Mouse (Mus musculus) intestine, embryonic 14.5 days (tissue): ENCODE measurements around the gene Elovl3. TPM values are rescaled to one million over a fixed set of nuclear protein-coding genes. Genes with fewer than 3 reads are reported as not detected.

Experiments used
- ATAC-seq: fragments of 200-750 bp; cut with Nextera tagmentation; replicated peaks from 2 replicates; pipeline ENCODE4 v1.8.0; 2017; ENCODE audit warnings: low read depth, moderate number of reproducible peaks, moderate TSS enrichment, moderate library complexity; ENCODE audit not compliant: low FRiP score, low TSS enrichment
- DNase-seq: peaks from one replicate; pipeline ENCODE4 v3.0.0-alpha.2; 2018; ENCODE audit warnings: low spot score
- H3K27ac ChIP-seq: fragments of 300-500 bp; sonication (generic); 2 replicates; pipeline ENCODE4 v1.5.1; 2014; ENCODE audit warnings: low read depth, mild to moderate bottlenecking, control low read depth
- H3K27me3 ChIP-seq: fragments of 300-500 bp; sonication (generic); replicated peaks from 2 replicates; pipeline ENCODE4 v1.6.1; 2014; ENCODE audit warnings: low read length, control low read depth; ENCODE audit not compliant: control insufficient read depth, insufficient read depth
- H3K36me3 ChIP-seq: fragments of 300-500 bp; sonication (generic); 2 replicates; pipeline ENCODE4 v1.6.1; 2014; ENCODE audit warnings: low read length, control low read depth; ENCODE audit not compliant: control insufficient read depth, insufficient read depth
- H3K4me1 ChIP-seq: fragments of 300-500 bp; sonication (generic); replicated peaks from 2 replicates; pipeline ENCODE4 v1.6.1; 2014; ENCODE audit warnings: low read length, control low read depth, mixed read lengths; ENCODE audit not compliant: control insufficient read depth, insufficient read depth
- H3K4me2 ChIP-seq: fragments of 300-500 bp; sonication (generic); 2 replicates; pipeline ENCODE4 v1.6.1; 2014; ENCODE audit warnings: low read length
- H3K4me3 ChIP-seq: fragments of 300-500 bp; sonication (generic); 2 replicates; pipeline ENCODE4 v1.5.1; 2014; ENCODE audit warnings: low read depth, low read length, control low read depth, mixed read lengths
- H3K9ac ChIP-seq: fragments of 300-500 bp; sonication (generic); 2 replicates; pipeline ENCODE4 v1.6.1; 2014; ENCODE audit warnings: mild to moderate bottlenecking, low read length
- H3K9me3 ChIP-seq: fragments of 300-500 bp; sonication (generic); 2 replicates; pipeline ENCODE4 v1.6.1; 2016; ENCODE audit warnings: low read length, control low read depth; ENCODE audit not compliant: control insufficient read depth
- WGBS: fragments of 180-500 bp; shearing (Covaris S2); extraction: QIAGEN DNeasy Blood & Tissue Kit; methylation state at CpG from one replicate; pipeline ENCODE4 v1.1.7; 2014; 5-methylcytosine and 5-hydroxymethylcytosine counted together
- polyA plus RNA-seq: library from polyadenylated mRNA; unstranded; fragments of >200 nt; fragmentation: Nextera tagmentation; extraction: Ambion mirVana; gene quantifications from 2 replicates; pipeline ENCODE4 v1.2.1, GENCODE M21; 2014

The Elovl3 gene
- not detected in 2 replicates for polyA plus RNA-seq

DNA sequence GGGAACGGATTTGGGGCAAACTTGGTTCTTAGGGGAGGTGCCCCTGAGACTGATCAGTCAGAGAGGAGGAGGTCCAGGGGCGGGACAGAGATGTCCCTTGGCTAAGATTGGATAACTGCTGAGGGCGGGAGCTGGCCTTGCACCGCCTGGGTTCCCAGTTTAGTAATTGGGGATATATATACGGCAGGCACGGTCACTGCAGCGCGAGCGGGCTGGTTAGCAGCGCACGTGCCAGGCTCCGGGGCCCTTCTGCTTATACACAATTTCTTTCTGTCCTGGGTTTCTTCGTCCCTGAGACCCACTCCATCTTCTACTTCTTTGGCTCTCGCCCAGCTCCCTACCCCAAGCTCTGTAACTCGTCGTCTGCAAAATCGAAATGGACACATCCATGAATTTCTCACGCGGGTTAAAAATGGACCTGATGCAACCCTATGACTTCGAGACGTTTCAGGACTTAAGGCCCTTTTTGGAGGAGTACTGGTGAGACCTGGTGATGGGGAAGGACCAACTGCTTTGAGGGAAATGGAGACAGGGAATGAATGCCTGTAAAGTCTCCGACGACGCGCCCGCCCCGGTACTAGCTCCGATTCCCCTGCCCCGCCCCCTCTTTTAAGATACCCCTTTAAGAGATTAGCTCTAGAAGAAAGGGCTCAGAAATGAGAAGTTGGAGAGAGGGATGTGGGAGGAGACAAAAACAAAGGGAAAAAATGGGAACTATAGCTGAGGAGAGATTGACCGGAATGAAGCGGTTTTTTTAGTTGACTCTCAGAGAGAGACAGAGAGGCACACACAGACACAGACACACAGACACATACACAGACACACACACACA, at the start of gene Elovl3:
TSS of gene Elovl3 (plus strand) at position 204 of the 832 bp plus-strand sequence.
- 4% methylated on average over 31 of the region's 31 CpGs for WGBS
- peaks cover 21% of the 10 kb centered on the region for H3K4me1 ChIP-seq
- DNase-seq (peak; percentile 64), ATAC-seq (no peak)
- no peaks in the 10 kb centered on the region for H3K9me3 ChIP-seq
- H3K9ac ChIP-seq = no peak within 1 kb of the TSS
- H3K27ac ChIP-seq = no peak within 1 kb of the TSS
- peaks cover 64% of the 10 kb centered on the region for H3K27me3 ChIP-seq
- H3K4me2 ChIP-seq = peak within 1 kb of the TSS; percentile 46
- H3K4me3 ChIP-seq = peak within 1 kb of the TSS; percentile 22
- no peaks in the 10 kb centered on the region for H3K36me3 ChIP-seq

DNA sequence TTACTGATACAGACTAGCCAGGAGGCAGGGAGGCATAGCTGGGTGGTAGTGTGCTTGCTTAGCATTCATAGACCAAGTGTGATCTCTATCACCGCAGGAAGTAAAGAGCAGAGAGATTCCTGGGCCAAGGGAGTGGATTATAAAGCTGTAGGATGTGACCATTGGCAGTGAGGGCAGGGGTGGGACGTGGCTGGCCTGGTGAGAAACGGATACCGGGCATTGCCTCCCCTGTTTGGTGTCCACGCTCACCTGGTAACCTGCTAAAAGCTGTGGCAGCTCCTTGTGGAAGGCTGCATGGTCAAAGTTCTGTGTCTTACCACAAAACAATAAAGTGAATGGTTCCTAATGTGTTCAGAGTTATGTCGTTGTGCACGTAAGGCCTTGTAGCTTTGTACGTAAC, 46.5 kb upstream of the Elovl3 start:
- Histone ChIP-seq H3K27me3 (no peaks in the 10 kb centered on the region), H3K4me3 (no peak overlapping the region), H3K36me3 (peaks cover 56% of the 10 kb centered on the region), H3K4me2 (no peak overlapping the region), H3K4me1 (no peaks in the 10 kb centered on the region), H3K9me3 (no peaks in the 10 kb centered on the region), H3K9ac (no peak overlapping the region), H3K27ac (no peak overlapping the region)
- DNase-seq (no peak), ATAC-seq (no peak)
- WGBS = 98% methylated on average over 8 of the region's 8 CpGs

- no peak overlapping the region for H3K4me3 ChIP-seq
- peak; percentile 62 for DNase-seq
These were observed 45.4 kb upstream of the Elovl3 start for GRCm38 (mm10) chr19:46086337-46086736.

GRCm38 (mm10) chr19:46087871-46088270, 43.8 kb upstream of the Elovl3 start:
- Histone ChIP-seq H3K4me3 (no peak overlapping the region), H3K9me3 (no peaks in the 10 kb centered on the region), H3K36me3 (peaks cover 29% of the 10 kb centered on the region), H3K4me1 (no peaks in the 10 kb centered on the region), H3K4me2 (no peak overlapping the region), H3K27ac (no peak overlapping the region), H3K9ac (no peak overlapping the region), H3K27me3 (no peaks in the 10 kb centered on the region)
- DNase-seq = no peak
- 77% methylated on average over 7 of the region's 7 CpGs for WGBS
- no peak for ATAC-seq

More at GRCm38 (mm10) chr19:46086337-46086736, 45.4 kb upstream of the Elovl3 start:
- no peaks in the 10 kb centered on the region for H3K4me1 ChIP-seq
- WGBS = 56% methylated on average over 3 of the region's 3 CpGs
- H3K27me3 ChIP-seq = no peaks in the 10 kb centered on the region
- H3K9ac ChIP-seq = no peak overlapping the region
- H3K36me3 ChIP-seq = peaks cover 44% of the 10 kb centered on the region
- H3K9me3 ChIP-seq = no peaks in the 10 kb centered on the region
- H3K4me2 ChIP-seq = no peak overlapping the region
- no peak overlapping the region for H3K27ac ChIP-seq
- no peak for ATAC-seq

DNA sequence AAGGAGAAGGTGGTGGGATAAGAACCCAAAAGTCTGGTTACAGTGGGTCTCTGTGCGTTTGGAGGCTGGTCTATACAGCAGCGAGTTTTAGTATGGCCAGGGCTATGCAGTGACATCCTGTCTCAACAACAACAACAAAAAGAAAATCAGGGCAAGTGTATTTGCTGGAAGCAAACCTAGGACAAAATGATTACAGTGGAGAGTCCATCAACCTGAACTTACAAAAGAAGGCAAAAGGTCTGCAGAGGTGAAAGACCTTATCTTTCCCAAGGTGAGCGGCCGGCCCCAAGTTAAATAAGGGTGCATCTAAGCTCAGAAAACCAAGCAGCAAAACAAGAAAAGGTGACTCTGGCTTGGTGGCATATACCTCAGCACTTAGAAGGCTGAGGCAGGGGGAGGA, 40.1 kb upstream of the Elovl3 start:
- no peaks in the 10 kb centered on the region for H3K27me3 ChIP-seq
- no peak overlapping the region for H3K4me2 ChIP-seq
- H3K4me1 ChIP-seq = no peaks in the 10 kb centered on the region
- H3K9me3 ChIP-seq = no peaks in the 10 kb centered on the region
- no peak for DNase-seq
- no peak overlapping the region for H3K27ac ChIP-seq
- 79% methylated on average over 4 of the region's 4 CpGs for WGBS
- H3K4me3 ChIP-seq = no peak overlapping the region
- ATAC-seq = no peak
- H3K36me3 ChIP-seq = no peaks in the 10 kb centered on the region
- H3K9ac ChIP-seq = no peak overlapping the region

- H3K4me2 ChIP-seq = no peak overlapping the region
- H3K36me3 ChIP-seq = no peaks in the 10 kb centered on the region
- no peak overlapping the region for H3K27ac ChIP-seq
- H3K27me3 ChIP-seq = no peaks in the 10 kb centered on the region
- ATAC-seq (no peak), DNase-seq (no peak)
- H3K4me3 ChIP-seq = no peak overlapping the region
- 86% methylated on average over 2 of the region's 2 CpGs for whole genome bisulfite sequencing
- H3K9ac ChIP-seq = no peak overlapping the region
- no peaks in the 10 kb centered on the region for H3K9me3 ChIP-seq
- no peaks in the 10 kb centered on the region for H3K4me1 ChIP-seq
These were observed 37.6 kb upstream of the Elovl3 start for GRCm38 (mm10) chr19:46094144-46094543.

DNA sequence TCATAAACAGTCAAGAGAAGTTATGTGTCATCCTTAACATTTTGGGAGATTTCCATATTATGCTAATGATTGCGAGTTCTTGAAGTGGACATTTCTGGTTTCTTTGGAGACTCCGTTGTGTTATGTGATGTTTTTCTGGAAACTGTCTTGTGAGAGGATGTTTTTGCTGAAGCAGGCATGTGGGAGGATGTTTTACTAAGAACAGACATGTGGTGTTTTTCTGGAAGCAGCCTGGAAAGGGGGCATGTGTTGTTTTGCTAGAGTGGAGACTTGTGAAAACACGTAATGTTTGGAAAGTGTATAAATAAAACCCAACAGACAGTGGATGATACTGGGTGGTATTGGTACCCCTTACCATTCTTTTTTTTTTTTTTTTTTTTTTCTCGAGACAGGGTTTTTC, 36.4 kb upstream of the Elovl3 start:
- H3K4me2 ChIP-seq = no peak overlapping the region
- no peaks in the 10 kb centered on the region for H3K36me3 ChIP-seq
- H3K4me1 ChIP-seq = no peaks in the 10 kb centered on the region
- 85% methylated on average over 3 of the region's 4 CpGs for WGBS
- no peak overlapping the region for H3K27ac ChIP-seq
- no peak for DNase-seq
- no peaks in the 10 kb centered on the region for H3K27me3 ChIP-seq
- H3K9me3 ChIP-seq = no peaks in the 10 kb centered on the region
- H3K4me3 ChIP-seq = no peak overlapping the region
- no peak overlapping the region for H3K9ac ChIP-seq
- ATAC-seq = no peak

GRCm38 (mm10) chr19:46096396-46096795, 35.3 kb upstream of the Elovl3 start:
- 82% methylated on average over 5 of the region's 5 CpGs for WGBS

GRCm38 (mm10) chr19:46099561-46099960, 32.1 kb upstream of the Elovl3 start:
- Histone ChIP-seq H3K4me1 (no peaks in the 10 kb centered on the region), H3K27me3 (no peaks in the 10 kb centered on the region), H3K9me3 (no peaks in the 10 kb centered on the region), H3K4me3 (no peak overlapping the region), H3K27ac (no peak overlapping the region), H3K36me3 (no peaks in the 10 kb centered on the region), H3K9ac (no peak overlapping the region), H3K4me2 (no peak overlapping the region)
- DNase-seq = no peak
- ATAC-seq = no peak
- WGBS = 94% methylated on average over 3 of the region's 3 CpGs

More at GRCm38 (mm10) chr19:46096396-46096795, 35.3 kb upstream of the Elovl3 start:
- H3K9me3 ChIP-seq = no peaks in the 10 kb centered on the region
- DNase-seq = no peak
- H3K9ac ChIP-seq = no peak overlapping the region
- H3K27me3 ChIP-seq = no peaks in the 10 kb centered on the region
- H3K36me3 ChIP-seq = no peaks in the 10 kb centered on the region
- no peak overlapping the region for H3K27ac ChIP-seq
- H3K4me1 ChIP-seq = no peaks in the 10 kb centered on the region
- no peak for ATAC-seq
- H3K4me3 ChIP-seq = no peak overlapping the region
- no peak overlapping the region for H3K4me2 ChIP-seq
